Mouse (Mus musculus) urinary bladder, postnatal 14 days (tissue): ENCODE data around the gene Gm10228.
"Not testable (repeated sequence)": the region's sequence is repeated elsewhere in the genome, so short reads cannot be mapped to it uniquely, and the experiment has no call there.

Source experiments
- DNase-seq: peaks from one replicate; pipeline ENCODE4 v3.0.0; 2021; ENCODE audit warnings: low spot score

Gm10228 gene

DNA sequence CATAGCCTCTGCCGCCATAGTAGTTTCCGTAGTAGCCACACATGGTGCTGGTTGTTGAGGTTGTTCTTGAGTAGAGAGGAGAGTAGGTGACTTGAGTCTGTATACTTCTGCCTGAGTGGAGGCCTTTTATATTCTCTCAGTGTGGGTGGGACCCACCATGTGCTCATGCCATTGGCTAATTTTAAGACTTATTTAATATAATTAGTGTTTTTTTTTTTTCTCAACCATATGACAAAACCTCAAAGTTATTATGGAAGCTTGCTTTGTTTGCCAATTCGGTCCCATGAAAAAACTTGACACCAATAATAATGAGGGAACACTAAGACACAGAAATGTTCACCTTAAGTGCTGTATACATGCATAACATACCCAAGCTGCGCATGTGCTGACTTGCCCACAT, at the start of gene Gm10228:
Gm10228 (minus strand) TSS at position 101 of the 400 bp plus-strand sequence.
- DNase-seq = not testable (repeated sequence)

GRCm38 (mm10) chr16:89071041-89071440, 29.8 kb upstream of the Gm10228 start:
- DNase-seq = peak; percentile 4

- DNase-seq = not testable (repeated sequence)
Measured at GRCm38 (mm10) chr16:89063902-89064301, 22.6 kb upstream of the Gm10228 start, which contains the start of gene 1110025L11Rik. TSS of gene 1110025L11Rik (minus strand) at chr16:89064002.

DNA sequence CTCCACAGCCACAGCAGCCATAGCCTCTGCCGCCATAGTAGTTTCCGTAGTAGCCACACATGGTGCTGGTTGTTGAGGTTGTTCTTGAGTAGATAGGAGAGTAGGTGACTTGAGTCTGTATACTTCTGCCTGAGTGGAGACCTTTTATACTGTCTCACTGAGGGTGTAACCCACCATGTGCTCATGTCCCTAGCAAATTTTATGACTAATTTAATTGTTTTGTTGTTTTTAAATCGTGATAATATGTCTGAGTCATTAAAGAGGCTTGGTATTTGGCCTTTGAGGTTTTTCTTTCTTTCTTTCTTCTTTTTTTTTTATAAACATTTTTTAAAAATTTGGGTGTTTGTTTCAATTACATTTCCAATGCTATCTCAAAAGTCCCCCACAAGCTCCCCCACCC, 6.5 kb upstream of the Gm10228 start, which contains the start of gene Krtap6-5:
Krtap6-5 (minus strand) TSS at position 101 of the 400 bp plus-strand sequence.
- DNase-seq = no peak

GRCm38 (mm10) chr16:89031399-89031798, 9.9 kb downstream of the Gm10228 start, which contains the start of gene Krtap6-1:
TSS of gene Krtap6-1 (plus strand) at chr16:89031699.
- DNase-seq = not testable (repeated sequence)

DNA sequence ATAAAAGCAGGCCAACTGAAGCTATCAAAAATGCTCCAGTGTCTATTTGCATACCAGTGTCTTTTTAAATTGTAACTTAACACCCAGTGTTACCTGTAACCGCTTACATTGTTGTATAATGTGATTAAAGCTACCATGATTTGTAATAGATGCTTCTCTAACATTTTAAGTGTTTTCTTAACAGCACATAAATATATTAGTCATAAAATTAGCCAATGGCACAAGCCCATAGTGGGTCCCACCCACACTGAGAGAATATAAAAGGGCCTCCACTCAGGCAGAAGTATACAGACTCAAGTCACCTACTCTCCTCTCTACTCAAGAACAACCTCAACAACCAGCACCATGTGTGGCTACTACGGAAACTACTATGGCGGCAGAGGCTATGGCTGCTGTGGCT, 26.3 kb downstream of the Gm10228 start, which contains the start of gene Gm10229:
Gm10229 (plus strand) TSS at position 301 of the 400 bp plus-strand sequence.
- DNase-seq = not testable (repeated sequence)

- DNase-seq = no peak
Measured at GRCm38 (mm10) chr16:89013973-89014372, 27.3 kb downstream of the Gm10228 start.

- no peak for DNase-seq
Measured at GRCm38 (mm10) chr16:89010659-89011058, 30.6 kb downstream of the Gm10228 start, which contains the start of gene Krtap22-2. TSS of gene Krtap22-2 (minus strand) at chr16:89010759.
